Mouse (Mus musculus) adrenal gland, adult 8-10 months (tissue): ENCODE data around the gene Cmtm2b. TPM values are rescaled to one million over a fixed set of nuclear protein-coding genes. Genes with fewer than 3 reads are reported as not detected.

Experiments
- total RNA-seq, 4 experiments: library from RNA; stranded (reverse); gene quantifications; 2 replicates each; pipeline ENCODE4 v1.2.4; 2022

Gene Cmtm2b
- total RNA-seq, 4 experiments from 2014 or later: 0.38 to 1.1 TPM; not detected in 2

Other genes starting within 250 kb of the Cmtm2b start
- 10 to 100 TPM; 35.5 to 62.6 (median 44.2) TPM for gene Cdh5, start 220.6 kb upstream of the Cmtm2b start, total RNA-seq
- gene Bean1, start 151.8 kb upstream of the Cmtm2b start, total RNA-seq: 10 to 100 TPM in 1 of 4 experiments, 1 to 10 TPM in 3; 3.3 to 10.8 (median 4.8) TPM
- 100 to 1,000 TPM in 2 of 4 experiments, 10 to 100 TPM in 2; 81.6 to 125 (median 103) TPM for gene Tk2, start 73.7 kb upstream of the Cmtm2b start, total RNA-seq
- gene Cklf, start 71.4 kb upstream of the Cmtm2b start, total RNA-seq: 100 to 1,000 TPM in 2 of 4 experiments, 10 to 100 TPM in 2; 71.6 to 149 (median 92.8) TPM
- under 1 TPM; 0.27 to 0.87 (median 0.59) TPM for gene Cmtm2a, start 29.0 kb upstream of the Cmtm2b start, total RNA-seq
- under 1 TPM in 2 of 4 experiments, not detected in 2; 0.24 to 0.43 TPM for gene Gm45711, start 12.1 kb upstream of the Cmtm2b start, total RNA-seq
- gene Cmtm1, start 12.1 kb upstream of the Cmtm2b start, total RNA-seq: under 1 TPM in 3 of 4 experiments, not detected in 1; 0.24 to 0.40 (median 0.26) TPM
- gene Gm11020, start 663 bp upstream of the Cmtm2b start, total RNA-seq: not detected
- 100 to 1,000 TPM in 2 of 4 experiments, 10 to 100 TPM in 2; 54.3 to 135 (median 96.8) TPM for gene Cmtm3, start 17.2 kb downstream of the Cmtm2b start, total RNA-seq
- gene Cmtm4, start 73.6 kb downstream of the Cmtm2b start, total RNA-seq: 10 to 100 TPM; 41.3 to 57.6 (median 54.9) TPM
- gene Dync1li2, start 120.8 kb downstream of the Cmtm2b start, total RNA-seq: 100 to 1,000 TPM; 115 to 200 (median 123) TPM
- gene Terb1, start 187.7 kb downstream of the Cmtm2b start, total RNA-seq: under 1 TPM in 2 of 4 experiments, not detected in 2; 0.16 to 0.52 TPM
- gene Nae1, start 212.4 kb downstream of the Cmtm2b start, total RNA-seq: 10 to 100 TPM; 40.5 to 66.3 (median 47.3) TPM
- gene Car7, start 212.5 kb downstream of the Cmtm2b start, total RNA-seq: 1 to 10 TPM; 1.7 to 5.6 (median 3.2) TPM